Mouse (Mus musculus) urinary bladder, adult 18-20 months (tissue): Measurements from ENCODE around the gene Rplp2.

Source experiments
- DNase-seq, 2 experiments: peaks; one replicate each; pipeline ENCODE4 v3.0.0; 2022; ENCODE audit warnings: low spot score in 2 of 2, mixed read lengths in 2 of 2

The Rplp2 gene

DNA sequence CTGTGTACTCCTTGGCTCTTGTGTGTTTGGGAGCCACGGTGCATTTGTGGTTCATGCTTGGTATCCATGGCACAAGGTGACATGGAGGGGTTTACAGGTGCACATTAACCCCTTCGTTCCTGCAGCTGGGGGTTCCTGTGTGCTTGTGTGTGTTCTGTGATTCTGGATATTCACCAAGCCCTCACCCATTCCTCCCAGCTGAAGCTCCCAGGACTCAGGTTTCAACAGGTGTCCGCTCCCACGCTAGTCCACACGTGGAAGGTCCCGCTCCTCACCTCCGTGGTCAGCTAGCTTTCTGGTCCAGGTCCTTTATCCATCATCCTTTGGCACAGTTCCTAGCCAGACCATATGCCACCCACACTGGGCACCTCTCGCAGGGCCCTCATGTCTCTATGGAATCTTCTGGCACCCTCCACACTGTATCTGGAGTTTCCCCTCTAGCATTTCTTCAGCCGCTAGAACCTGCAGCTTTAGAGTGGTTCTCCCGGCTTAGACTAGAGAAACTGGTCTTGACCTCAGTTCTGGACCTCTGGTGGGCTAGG, 19.5 kb downstream of the Rplp2 start:
- DNase-seq = no peak

GRCm38 (mm10) chr7:141467230-141468030, 20.3 kb downstream of the Rplp2 start, which contains the start of gene Cd151:
Gene Cd151, plus strand, starts transcription at chr7:141467392.
- peak; percentile 89 to 94 for DNase-seq

DNA sequence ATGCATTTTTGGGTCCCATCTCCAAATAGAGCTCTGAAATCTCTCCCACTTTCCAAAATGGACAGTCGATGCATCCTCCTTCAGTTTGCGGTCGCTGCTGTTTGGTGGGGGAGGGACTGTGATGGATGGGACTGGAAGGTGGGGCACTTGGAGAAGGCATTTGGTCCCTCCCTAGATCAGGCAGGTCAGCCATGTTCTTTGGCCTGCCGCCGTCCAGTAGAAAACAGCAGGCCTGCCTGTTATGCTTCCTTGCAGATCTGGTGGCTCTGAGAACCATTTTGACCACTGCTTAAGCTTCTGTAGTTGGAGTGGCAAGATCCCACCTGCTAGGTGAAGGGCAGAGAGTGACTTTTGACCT, 21.0 kb downstream of the Rplp2 start:
- no peak for DNase-seq

GRCm38 (mm10) chr7:141468522-141469211, 21.5 kb downstream of the Rplp2 start:
- DNase-seq = peak in 1 of 2 experiments; percentile 56

GRCm38 (mm10) chr7:141469352-141469751, 22.2 kb downstream of the Rplp2 start:
- DNase-seq = no peak

DNA sequence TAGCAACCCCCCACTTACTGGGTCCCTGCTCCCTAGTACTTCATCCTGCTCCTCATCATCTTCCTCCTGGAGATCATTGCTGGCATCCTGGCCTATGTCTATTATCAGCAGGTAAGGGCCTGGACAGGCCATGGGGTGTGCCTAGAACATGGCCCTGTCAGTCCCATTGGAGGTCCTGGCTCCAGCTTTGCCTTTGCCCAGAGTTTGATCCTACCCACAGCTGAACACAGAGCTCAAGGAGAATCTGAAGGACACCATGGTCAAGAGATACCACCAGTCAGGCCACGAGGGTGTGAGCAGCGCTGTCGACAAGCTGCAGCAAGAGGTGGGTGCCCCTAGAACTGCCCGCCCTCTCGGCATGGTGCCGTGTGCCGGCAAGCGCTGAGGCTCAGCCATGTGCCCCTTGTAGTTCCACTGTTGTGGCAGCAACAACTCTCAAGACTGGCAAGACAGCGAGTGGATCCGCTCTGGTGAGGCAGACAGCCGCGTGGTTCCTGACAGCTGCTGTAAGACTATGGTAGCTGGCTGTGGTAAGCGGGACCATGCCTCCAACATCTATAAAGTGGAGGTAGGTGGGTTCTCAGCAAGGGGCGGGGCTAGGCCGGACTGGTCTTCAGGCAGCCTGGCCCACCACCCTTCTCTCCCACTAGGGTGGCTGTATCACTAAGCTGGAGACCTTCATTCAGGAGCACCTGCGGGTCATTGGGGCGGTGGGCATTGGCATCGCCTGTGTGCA, 22.9 kb downstream of the Rplp2 start:
- no peak for DNase-seq

- no peak for DNase-seq
Observed at GRCm38 (mm10) chr7:141470637-141470944, 23.4 kb downstream of the Rplp2 start.

DNA sequence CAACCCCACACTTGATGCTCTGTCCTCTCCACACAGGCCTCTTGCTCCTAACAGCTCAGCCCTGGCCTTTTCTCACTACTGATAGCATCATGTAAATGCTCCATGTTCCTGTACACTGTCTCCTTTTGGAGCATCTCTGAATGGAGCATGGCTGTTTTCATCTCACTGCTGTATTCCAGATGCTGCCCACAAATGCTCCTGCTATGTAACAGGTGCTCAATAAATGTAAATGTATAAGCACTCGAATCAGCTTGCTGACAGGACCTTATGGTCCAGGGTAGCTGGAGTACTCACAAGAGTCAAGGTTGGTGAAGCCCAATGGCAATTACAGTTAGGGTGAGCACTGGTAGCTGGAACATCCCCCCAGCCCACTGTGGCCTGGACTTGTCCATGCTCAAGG, 24.1 kb downstream of the Rplp2 start:
- DNase-seq = no peak

GRCm38 (mm10) chr7:141472226-141472625, 25.1 kb downstream of the Rplp2 start:
- DNase-seq = no peak

GRCm38 (mm10) chr7:141472763-141473162, 25.6 kb downstream of the Rplp2 start:
- no peak for DNase-seq

- no peak for DNase-seq
Observed at GRCm38 (mm10) chr7:141474160-141474559, 27.0 kb downstream of the Rplp2 start.

GRCm38 (mm10) chr7:141475011-141475804, 28.0 kb downstream of the Rplp2 start, which contains the start of the genes Polr2l and Tspan4:
Gene Polr2l, minus strand, starts transcription at chr7:141475132.
Gene Tspan4, plus strand, starts transcription at chr7:141475240.
- DNase-seq = peak; percentile 76 to 88

DNA sequence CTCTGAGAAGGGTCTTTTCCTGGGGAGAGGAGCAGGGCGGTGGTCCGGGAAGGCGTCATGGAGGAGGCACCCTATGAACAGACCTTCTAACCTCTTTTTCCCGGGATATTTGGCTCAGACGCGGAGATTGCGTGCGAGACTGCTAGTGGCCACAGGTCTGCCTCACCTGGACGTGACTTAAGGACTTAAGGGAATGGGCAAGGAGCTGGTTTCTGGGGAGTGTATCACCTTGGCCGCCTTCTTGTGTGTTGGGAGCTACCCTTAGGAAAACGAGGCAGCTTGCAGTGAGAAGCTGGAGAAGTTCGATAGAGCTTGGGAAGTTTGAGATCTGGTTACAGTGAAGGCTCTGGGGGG, 28.6 kb downstream of the Rplp2 start:
- no peak for DNase-seq

DNA sequence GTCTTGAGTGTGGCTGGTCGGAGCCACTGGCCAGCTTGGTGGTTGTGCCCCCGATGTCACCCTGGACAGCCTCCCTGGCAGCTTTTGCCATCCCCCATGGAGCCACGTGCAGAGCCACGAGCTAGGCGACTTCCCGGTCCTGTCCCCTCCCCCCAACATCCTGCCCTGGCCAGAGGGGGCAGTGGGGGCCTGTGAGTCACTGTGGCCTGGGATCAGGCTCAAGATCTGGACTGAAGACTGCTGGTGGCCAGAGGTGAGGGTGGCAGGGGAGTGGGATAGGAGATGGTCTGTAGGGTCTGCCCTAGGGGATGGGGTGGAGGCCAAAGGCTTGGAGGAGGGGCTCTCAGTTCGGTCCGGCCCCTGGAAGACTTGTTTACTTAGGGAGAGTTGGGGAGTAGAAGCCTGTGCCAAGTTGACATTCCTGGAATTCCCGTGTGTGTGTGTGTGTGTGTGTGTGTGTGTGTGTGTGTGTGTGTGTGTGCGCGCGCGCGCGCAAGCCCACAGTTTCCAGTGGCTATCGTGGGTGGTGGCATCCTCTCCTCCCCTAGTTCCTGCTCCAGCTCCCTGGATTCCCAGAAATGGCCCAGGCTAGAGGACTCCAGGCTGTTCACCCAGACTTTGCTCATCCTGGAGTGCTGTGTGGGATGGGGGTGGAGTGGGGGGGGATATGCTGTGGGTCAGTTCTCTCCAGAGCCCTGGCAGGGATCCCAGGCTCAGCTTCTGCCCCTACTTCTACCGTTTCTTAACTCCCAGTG, 29.2 kb downstream of the Rplp2 start:
- peak; percentile 85 to 87 for DNase-seq

DNA sequence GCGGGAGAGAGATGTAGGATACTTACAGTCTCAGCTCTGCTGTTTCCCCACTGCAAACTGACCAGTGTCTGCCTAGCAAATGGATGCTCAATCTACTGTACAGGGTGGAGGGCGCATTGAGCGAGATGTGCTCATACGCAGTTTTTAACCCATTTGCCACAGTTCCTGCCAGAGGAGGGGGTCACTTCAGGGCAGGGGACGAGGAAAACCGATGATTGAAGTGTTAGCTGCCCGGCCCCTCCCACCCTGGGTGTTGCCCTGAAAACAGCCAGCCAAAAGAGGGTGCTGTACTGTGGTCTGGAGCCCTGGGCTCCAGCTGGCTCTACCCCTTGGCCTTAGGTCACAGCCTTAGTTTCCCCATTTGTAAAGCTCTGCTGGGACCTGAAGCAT, 29.8 kb downstream of the Rplp2 start:
- DNase-seq = no peak

DNA sequence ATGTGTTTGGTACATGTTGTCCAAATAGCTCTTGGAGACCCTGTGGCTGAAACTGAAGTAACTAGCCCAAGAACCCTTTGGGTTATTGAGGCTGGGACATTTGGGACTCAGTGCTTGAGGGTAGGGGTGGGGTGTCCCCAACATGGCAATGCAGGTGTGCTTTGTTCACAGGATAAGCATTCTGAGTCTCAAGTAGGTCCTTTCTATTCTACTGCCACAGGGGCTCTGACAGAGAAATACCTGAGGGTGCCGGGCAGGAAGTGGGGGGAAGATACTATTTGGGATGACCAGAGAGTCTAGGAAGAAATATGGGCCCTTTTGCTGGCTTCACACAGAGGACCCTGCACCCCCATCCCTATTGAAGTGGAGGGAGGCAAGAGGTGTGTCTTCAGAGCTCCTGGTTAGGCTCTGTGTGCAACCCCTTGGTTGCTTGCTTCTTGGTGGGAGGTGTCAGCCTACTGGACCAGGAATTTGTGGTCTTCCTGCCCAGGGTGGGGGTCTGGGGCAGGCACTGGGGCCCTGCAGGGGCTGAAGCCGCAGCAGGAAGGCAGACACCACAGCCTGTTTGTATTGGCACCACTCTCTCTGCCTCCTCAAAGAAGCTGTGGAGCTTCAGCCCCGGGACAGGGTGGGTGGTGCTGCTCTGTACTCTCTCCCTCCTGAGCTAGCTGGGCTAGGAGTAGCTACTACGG, 30.6 kb downstream of the Rplp2 start:
- no peak for DNase-seq

DNA sequence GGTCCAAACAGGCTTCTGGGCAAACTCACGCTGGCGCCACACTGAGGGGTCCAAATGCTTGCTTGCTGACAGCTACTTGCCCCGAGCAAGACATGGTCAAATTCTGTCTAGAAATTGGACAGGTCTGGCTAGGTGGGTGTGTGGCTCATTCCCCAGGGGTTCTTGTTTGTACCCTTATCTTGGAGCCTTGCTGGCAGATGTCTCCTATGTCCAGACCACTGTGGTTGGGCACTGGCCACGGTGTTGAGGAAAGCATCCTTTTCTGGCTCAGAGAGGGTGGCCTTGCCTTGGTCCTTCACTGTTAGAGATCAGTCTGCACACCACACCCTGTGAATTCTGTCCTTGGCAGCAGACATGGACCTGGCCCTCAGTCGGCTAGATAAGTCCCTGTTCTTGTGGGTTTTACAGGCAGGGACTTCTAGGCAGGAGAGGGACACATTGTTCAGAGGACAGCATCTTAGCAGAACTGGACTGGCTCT, 31.1 kb downstream of the Rplp2 start:
- DNase-seq = no peak

GRCm38 (mm10) chr7:141480842-141481497, 33.8 kb downstream of the Rplp2 start:
- no peak for DNase-seq
